Mouse (Mus musculus): ENCODE results near the gene Prss50. TPM values are rescaled to one million over a fixed set of nuclear protein-coding genes. Genes with fewer than 3 reads are reported as not detected.

Gene Prss50
- polyA plus RNA-seq, 1 experiment from 2014 or later = 0.15 TPM

DNA sequence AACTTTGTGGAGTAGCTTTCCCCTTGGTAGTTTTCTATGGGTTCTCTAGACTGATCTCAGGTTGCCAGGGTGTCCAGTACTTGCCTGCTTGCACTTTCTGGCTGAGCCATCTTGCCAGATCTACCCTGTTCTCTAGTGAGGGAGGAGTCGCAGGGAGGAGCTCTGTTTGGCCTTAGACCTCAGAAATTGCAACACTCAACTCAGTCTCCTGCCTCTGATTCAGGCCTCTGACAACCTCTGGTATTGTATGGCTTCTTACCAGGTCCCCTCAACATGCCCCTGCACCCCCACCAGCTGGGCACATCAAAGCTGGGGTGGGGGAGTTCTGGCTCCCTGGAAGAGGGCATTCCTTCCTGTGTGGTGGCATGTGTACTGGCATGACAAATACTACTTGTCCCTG lies 19.6 kb downstream of the Prss50 start:
- no peak for ATAC-seq (replicated peaks)
- Histone ChIP-seq H3K9ac (replicated peaks) (no peak overlapping the region), H3K9me3 (no peaks in the 10 kb centered on the region), H3K27me3 (peaks cover 39% of the 10 kb centered on the region), H3K36me3 (no peaks in the 10 kb centered on the region), H3K4me1 (peaks cover 34% of the 10 kb centered on the region), H3K4me2 (replicated peaks) (no peak overlapping the region), H3K27ac (replicated peaks) (no peak overlapping the region), H3K4me3 (no peak overlapping the region)
- WGBS = 94% methylated on average over 1 of the region's 1 CpGs

DNA sequence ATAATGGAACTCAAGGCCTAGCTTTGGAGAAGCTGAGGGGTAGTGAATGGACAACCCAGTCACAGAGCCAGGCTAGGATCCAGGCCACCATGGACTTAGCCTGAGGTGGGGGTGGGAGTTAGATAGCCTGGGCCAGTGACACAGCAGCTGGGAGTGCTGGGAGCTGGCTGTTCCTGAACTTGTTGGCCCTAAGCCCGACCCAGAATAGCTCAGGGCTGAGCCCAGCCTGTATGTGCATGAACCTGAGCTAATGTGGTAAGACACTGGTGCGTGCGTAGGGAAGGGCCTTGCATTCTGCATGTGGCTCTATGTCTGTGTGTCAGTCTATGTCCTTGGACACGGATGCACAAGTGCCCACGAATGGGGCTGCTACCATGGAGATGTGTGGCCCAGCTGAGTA lies 20.1 kb downstream of the Prss50 start:
- peaks cover 34% of the 10 kb centered on the region for H3K27me3 ChIP-seq
- 88% methylated on average over 5 of the region's 5 CpGs for WGBS
- ATAC-seq (replicated peaks) = no peak
- H3K36me3 ChIP-seq = no peaks in the 10 kb centered on the region
- H3K27ac ChIP-seq (replicated peaks) = no peak overlapping the region
- H3K4me2 ChIP-seq (replicated peaks) = no peak overlapping the region
- H3K4me1 ChIP-seq = peaks cover 34% of the 10 kb centered on the region
- H3K4me3 ChIP-seq = no peak overlapping the region
- H3K9me3 ChIP-seq = no peaks in the 10 kb centered on the region
- no peak overlapping the region for H3K9ac ChIP-seq (replicated peaks)

DNA sequence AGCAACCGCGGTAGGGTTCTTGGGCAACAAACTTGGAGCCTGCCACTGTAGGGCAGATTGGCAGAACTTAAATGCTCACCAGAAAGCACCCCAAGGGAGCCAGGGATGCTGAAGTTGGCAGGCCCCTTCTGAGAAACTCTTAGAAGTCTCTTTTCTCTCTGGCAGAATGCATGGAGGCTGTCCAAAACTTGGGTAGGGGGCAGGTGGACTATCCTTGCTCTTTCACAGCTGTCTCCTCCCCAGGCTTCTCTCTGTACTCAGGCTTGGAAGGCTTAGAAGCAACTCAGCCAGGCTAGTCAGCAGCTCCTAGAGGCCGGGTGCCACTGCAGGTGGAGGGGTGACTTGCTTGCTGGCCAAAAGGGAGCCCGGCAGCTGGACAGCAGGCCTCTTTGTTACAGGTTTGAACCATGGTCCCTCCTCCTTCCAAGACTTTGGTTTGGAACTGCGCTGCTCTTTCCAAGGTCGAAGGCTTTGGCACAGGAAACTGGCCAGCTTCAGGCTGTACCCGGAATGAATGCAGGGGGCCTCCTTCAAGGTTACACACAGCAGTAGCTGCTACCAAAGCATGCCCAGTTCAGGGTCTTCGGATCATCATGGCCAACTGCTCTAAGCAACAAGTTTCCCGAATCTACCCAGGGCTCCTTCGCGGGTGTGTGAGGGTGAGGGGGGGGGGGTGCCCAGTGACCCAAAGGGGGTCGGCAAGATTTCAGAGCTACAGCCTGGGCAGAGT lies 21.6 kb downstream of the Prss50 start, which contains the start of gene Als2cl:
Als2cl (plus strand) TSS at position 680 of the 730 bp plus-strand sequence.
- Histone ChIP-seq H3K36me3 (no peaks in the 10 kb centered on the region), H3K27me3 (peaks cover 34% of the 10 kb centered on the region), H3K4me2 (replicated peaks) (peak within 1 kb of the TSS; percentile 89), H3K4me3 (peak within 1 kb of the TSS; percentile 50), H3K9ac (replicated peaks) (peak within 1 kb of the TSS; percentile 39), H3K9me3 (no peaks in the 10 kb centered on the region), H3K27ac (replicated peaks) (no peak within 1 kb of the TSS), H3K4me1 (peaks cover 25% of the 10 kb centered on the region)
- 12% methylated on average over 12 of the region's 12 CpGs for WGBS
- ATAC-seq (replicated peaks) = no peak

DNA sequence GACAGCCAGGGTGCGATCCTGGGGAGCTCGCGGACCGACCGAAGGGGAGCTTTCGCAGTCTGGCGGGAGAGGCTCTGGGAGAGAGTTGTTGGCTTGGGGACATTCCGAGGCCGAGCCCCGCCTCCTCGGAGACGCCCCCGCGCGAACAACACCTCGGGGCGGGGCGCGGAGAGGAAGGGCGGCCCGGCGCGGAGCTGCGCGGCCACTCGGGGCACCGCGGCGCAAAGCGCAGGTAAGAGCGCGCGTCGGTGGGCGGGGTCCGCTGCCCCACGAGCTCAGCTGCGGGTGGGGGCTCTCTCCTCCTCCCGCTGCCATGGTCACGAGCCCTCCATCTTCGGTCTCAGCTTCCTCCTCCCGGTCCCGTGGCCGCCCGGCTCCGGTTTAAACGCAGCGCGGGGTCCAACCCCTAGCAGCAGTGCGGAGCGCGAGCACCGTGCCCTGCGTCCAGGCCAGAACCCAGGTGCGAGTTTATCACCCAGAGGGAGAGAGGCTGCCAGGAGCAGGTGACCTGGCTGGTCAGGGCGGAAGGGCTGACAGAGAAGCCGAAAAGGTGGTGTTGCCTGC lies 22.3 kb downstream of the Prss50 start, which contains the start of gene Tmie:
Tmie (minus strand) TSS at position 116 of the 564 bp plus-strand sequence.
- Histone ChIP-seq H3K27ac (replicated peaks) (no peak within 1 kb of the TSS), H3K27me3 (peaks cover 34% of the 10 kb centered on the region), H3K4me3 (peak within 1 kb of the TSS; percentile 50), H3K36me3 (no peaks in the 10 kb centered on the region), H3K4me1 (peaks cover 18% of the 10 kb centered on the region), H3K4me2 (replicated peaks) (peak within 1 kb of the TSS; percentile 89), H3K9me3 (no peaks in the 10 kb centered on the region), H3K9ac (replicated peaks) (peak within 1 kb of the TSS; percentile 39)
- WGBS = under 1% methylated on average over 54 of the region's 57 CpGs
- ATAC-seq (replicated peaks) = peak; percentile 58; the same call in 1 of the 2 replicates

DNA sequence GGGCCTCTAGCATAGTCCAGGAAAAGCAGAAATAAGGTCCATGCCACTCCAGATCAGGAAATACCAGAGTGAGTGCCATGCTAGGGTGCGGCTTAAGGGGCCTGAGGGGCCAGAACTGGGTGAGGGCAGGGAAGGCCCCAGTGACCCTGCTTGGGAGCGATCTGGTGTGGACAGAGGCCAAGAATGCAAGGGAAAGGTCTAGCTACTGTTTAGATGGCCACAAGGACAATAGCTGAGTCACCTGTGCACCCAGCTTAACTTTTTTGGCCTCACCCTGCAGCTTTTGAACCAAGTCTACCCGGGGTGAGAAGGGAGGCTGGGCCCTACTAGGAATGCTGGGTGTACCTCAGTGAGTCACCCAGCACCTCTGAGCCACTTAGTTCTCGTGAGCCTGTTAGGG lies 23.0 kb downstream of the Prss50 start:
- Histone ChIP-seq H3K9me3 (no peaks in the 10 kb centered on the region), H3K4me3 (peak overlapping the region; percentile 50; the same call in 1 of the 2 replicates), H3K27ac (replicated peaks) (no peak overlapping the region), H3K4me2 (replicated peaks) (peak overlapping the region; percentile 89), H3K27me3 (peaks cover 34% of the 10 kb centered on the region), H3K36me3 (no peaks in the 10 kb centered on the region), H3K4me1 (peaks cover 14% of the 10 kb centered on the region), H3K9ac (replicated peaks) (no peak overlapping the region)
- 71% methylated on average over 4 of the region's 4 CpGs for WGBS
- ATAC-seq (replicated peaks) = no peak

DNA sequence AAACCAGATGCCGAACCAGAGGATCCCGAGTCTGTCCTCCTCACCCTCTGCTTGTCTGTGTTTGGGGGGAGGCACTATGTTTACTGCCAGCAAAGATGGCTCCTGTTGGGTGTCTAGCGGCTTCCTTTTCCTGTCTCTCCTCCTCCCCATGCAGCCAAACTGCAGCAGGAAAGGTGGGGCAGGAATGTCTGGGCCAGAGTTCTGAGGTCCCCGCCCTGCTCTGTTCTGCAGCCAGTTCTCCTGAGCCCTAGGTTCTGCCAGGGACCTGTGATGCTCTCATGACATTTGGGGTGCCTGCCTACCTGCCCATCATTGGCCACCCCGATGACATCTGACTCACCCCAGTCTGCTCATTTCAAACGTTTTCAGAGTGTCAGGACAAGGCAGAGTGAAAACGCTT lies 24.2 kb downstream of the Prss50 start:
- Histone ChIP-seq H3K27me3 (peaks cover 34% of the 10 kb centered on the region), H3K4me2 (replicated peaks) (no peak overlapping the region), H3K4me1 (peaks cover 14% of the 10 kb centered on the region), H3K9ac (replicated peaks) (no peak overlapping the region), H3K9me3 (no peaks in the 10 kb centered on the region), H3K4me3 (no peak overlapping the region), H3K36me3 (no peaks in the 10 kb centered on the region), H3K27ac (replicated peaks) (no peak overlapping the region)
- WGBS = 78% methylated on average over 7 of the region's 7 CpGs
- ATAC-seq (replicated peaks) = no peak

DNA sequence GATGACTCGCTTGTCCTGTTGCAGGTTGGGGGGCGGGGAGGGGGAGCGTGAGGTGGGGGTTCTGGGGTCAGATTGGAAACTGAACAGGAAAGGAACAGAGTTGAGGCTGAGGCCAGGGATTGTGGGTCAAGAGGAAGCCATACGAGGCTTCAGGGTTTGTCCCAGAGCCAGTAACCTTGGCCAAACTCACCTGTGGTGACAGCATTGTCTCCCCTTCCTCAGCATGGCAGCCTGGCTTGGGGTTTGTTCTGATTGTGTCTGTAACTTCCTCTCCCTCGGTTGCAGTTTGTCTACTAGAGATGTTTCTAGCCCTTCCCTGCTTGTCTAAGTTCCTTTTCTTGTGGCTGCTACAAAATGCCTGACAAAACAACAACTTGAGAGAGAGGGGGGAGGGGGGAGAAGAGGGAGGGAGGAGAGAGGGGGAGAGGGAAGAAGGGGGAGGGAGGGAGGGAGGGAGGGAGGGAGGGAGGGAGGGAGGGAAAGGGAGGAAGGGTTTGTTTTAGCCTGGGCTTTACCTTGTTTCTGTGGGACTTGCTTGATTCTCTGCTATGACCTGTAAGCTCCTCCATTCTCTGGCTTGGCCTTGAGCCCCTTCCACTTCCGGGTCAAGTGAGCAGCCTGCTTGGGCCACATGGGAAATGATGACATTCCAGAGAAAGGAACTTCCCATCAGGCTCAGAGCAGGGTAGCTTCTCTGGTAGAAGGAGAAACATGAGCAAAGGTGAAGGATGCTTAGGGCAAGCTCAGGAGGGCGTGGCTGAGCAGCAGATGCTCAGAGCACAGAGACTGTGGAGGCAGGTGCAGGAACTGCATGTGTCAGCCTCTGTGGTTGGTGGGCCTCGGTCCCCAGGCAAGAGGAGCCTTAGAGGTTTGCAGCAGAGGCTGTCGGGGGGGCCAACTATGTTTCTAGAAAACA lies 29.9 kb downstream of the Prss50 start:
- WGBS = 70% methylated on average over 9 of the region's 9 CpGs
- ATAC-seq (replicated peaks) = no peak
- H3K9me3 ChIP-seq = no peaks in the 10 kb centered on the region

DNA sequence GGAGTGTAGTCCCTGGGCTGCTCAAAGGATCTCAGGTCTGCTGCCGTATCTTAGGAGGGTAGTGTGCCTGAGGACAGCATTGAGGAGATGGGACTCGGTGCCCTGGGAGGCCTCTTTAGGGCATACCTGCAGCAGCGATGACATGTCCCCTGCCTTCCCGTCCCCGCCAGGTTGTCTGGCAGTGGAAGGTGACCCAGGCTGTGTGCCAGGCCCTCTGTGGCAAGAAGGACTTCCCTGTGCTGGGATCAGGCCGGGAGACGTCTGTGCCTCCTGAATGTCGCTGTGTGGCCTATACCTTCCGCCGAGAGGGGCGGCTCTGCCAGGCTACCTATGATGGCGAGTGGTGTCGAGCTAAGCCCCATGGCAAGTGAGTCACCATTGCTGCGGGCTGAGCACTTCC lies 31.2 kb downstream of the Prss50 start:
- WGBS = 90% methylated on average over 14 of the region's 14 CpGs

More for the DNA sequence above, 29.9 kb downstream of the Prss50 start:
- H3K36me3 ChIP-seq = no peaks in the 10 kb centered on the region
- no peak overlapping the region for H3K4me2 ChIP-seq (replicated peaks)
- no peak overlapping the region for H3K4me3 ChIP-seq
- H3K4me1 ChIP-seq = no peaks in the 10 kb centered on the region
- H3K27ac ChIP-seq (replicated peaks) = no peak overlapping the region
- H3K9ac ChIP-seq (replicated peaks) = no peak overlapping the region
- H3K27me3 ChIP-seq = no peaks in the 10 kb centered on the region

DNA sequence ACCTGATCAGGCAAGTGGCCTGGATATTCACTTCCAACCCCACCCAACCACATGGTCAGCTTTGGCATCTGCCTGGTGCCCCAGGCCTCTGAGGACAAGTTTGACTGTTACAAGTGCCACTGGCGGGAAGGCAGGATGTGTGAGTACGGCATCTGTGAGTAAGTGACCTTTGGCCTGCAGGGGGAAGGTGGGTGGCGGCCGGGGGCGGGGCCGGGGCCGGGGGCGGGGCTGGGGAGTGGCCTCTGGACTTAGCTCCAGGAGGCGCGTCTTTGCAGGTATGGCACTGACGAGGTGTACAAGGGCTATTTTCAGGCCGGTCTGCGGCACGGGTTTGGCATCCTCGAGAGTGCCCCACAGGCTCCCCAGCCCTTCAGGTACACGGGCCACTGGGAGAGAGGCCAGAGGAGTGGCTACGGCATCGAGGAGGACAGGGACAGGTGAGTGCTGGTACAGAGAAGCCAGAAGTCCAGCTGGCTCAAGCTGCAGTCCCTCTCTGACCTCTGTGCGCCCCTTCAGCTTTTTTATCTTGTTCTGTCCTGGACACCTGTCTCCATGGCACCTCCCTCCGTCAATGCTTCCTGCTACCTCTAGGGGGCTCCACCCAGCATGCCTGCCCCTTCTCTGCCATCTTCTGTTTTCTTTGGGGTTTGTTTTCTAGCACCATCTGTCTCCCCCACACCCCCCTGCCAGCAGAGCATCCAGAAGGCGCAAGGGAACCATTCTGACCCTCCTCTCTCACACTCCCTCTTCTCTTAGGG lies 32.4 kb downstream of the Prss50 start:
- Histone ChIP-seq H3K27me3 (no peaks in the 10 kb centered on the region), H3K36me3 (no peaks in the 10 kb centered on the region), H3K4me2 (replicated peaks) (no peak overlapping the region), H3K9me3 (no peaks in the 10 kb centered on the region), H3K4me3 (no peak overlapping the region), H3K9ac (replicated peaks) (no peak overlapping the region), H3K4me1 (no peaks in the 10 kb centered on the region), H3K27ac (replicated peaks) (no peak overlapping the region)
- no peak for ATAC-seq (replicated peaks)
- WGBS = 12% methylated on average over 21 of the region's 21 CpGs

More for the DNA sequence above, 31.2 kb downstream of the Prss50 start:
- Histone ChIP-seq H3K4me2 (replicated peaks) (no peak overlapping the region), H3K9ac (replicated peaks) (no peak overlapping the region), H3K36me3 (no peaks in the 10 kb centered on the region), H3K4me3 (no peak overlapping the region), H3K27ac (replicated peaks) (no peak overlapping the region), H3K27me3 (no peaks in the 10 kb centered on the region), H3K4me1 (no peaks in the 10 kb centered on the region), H3K9me3 (no peaks in the 10 kb centered on the region)
- ATAC-seq (replicated peaks) = no peak

DNA sequence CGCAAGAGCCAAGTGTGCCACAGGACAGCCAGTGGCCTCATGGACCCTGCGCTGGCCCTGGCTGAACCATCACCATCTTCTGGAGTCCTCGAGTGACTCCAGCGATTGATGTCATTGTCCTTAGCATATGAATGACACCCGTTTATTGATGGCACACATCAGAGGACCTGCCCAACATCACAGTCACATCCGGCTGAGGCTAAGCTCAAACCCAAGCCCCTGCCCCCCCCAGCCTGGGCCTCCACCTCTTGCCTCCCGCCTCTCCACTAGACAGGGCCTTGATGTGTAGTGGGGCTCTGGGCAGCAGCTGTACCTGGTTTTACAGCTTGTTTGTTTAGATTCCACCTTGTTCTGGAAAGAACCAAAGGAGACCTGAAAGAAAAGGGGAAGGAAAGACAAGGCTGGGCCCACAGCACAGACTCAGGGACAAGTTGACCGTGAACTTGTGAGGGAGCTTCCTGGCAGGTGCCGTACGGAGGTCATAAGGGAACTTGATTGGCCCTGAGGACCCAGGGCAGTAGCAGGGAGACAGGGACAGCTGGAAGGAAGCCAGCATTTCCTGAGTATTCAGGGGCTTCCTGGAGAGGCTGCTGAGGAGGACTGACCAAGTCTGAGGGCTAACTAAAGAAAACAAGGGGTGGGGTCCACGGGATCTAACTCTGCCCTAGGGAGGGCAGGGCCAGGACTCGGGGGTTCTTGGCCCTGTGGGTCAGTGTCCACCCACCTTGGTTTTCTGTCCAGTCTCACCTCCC lies 33.5 kb downstream of the Prss50 start:
- WGBS = 84% methylated on average over 12 of the region's 12 CpGs
- H3K27me3 ChIP-seq = no peaks in the 10 kb centered on the region
- ATAC-seq (replicated peaks) = no peak

DNA sequence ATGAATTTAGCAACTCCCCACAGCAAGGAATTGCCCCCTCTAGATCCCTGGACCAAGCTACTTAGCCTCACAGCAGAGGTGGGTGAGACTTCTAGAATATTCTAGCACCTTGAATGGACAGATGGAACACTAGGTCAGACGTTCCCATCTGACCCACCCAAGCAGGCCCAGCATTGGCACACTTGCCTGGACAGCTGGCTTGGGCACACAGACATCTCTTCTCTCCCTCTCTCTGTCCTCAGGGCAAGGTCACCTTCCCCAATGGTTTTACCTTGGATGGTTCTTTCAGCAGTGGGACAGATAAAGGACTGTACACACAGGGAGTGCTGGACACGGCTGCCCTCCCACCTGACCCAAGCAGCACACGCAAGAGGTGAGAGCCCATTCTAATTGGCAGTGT lies 34.8 kb downstream of the Prss50 start:
- H3K9ac ChIP-seq (replicated peaks) = no peak overlapping the region
- H3K27ac ChIP-seq (replicated peaks) = no peak overlapping the region
- no peak for ATAC-seq (replicated peaks)
- no peak overlapping the region for H3K4me2 ChIP-seq (replicated peaks)
- H3K9me3 ChIP-seq = no peaks in the 10 kb centered on the region
- no peaks in the 10 kb centered on the region for H3K27me3 ChIP-seq
- no peaks in the 10 kb centered on the region for H3K36me3 ChIP-seq
- peaks cover 8% of the 10 kb centered on the region; the same call in 1 of the 2 replicates for H3K4me1 ChIP-seq
- H3K4me3 ChIP-seq = no peak overlapping the region
- WGBS = 84% methylated on average over 3 of the region's 3 CpGs

More for the DNA sequence above, 33.5 kb downstream of the Prss50 start:
- Histone ChIP-seq H3K9me3 (no peaks in the 10 kb centered on the region), H3K27ac (replicated peaks) (no peak overlapping the region), H3K4me3 (no peak overlapping the region), H3K4me2 (replicated peaks) (no peak overlapping the region), H3K36me3 (no peaks in the 10 kb centered on the region), H3K9ac (replicated peaks) (no peak overlapping the region), H3K4me1 (peaks cover 5% of the 10 kb centered on the region; the same call in 1 of the 2 replicates)

Data from forebrain, embryonic 15.5 days (tissue).